Mouse (Mus musculus): ENCODE data around the gene Rbm47. TPM values are rescaled to one million over a fixed set of nuclear protein-coding genes. Genes with fewer than 3 reads are reported as not detected.

Gene Rbm47
- polyA plus RNA-seq, 1 experiment: 0.05 TPM

GRCm38 (mm10) chr5:66123295-66124088 lies 49.4 kb downstream of the Rbm47 start:
- H3K36me3 ChIP-seq (ENCODE audit: control insufficient read depth): no peaks in the 10 kb centered on the region
- H3K4me3 ChIP-seq (replicated peaks): no peak overlapping the region
- no peaks in the 10 kb centered on the region for H3K27me3 ChIP-seq (ENCODE audit: control insufficient read depth)
- no peak for TF ChIP-seq GATA1 (IDR thresholded peaks at IDR 0.05; ENCODE audit: low read length)
- TF ChIP-seq TAL1 (IDR thresholded peaks at IDR 0.05; ENCODE audit: low read length): no peak
- no peaks in the 10 kb centered on the region for H3K9me3 ChIP-seq (ENCODE audit: control insufficient read depth, low read length)
- no peaks in the 10 kb centered on the region for H3K4me1 ChIP-seq (ENCODE audit: control insufficient read depth)

GRCm38 (mm10) chr5:66121255-66121654 lies 51.7 kb downstream of the Rbm47 start:
- H3K36me3 ChIP-seq (ENCODE audit: control insufficient read depth): no peaks in the 10 kb centered on the region
- no peak overlapping the region for H3K4me3 ChIP-seq (replicated peaks)
- H3K9me3 ChIP-seq (ENCODE audit: control insufficient read depth, low read length): no peaks in the 10 kb centered on the region
- TF ChIP-seq GATA1 (IDR thresholded peaks at IDR 0.05; ENCODE audit: low read length) (no peak), TAL1 (IDR thresholded peaks at IDR 0.05; ENCODE audit: low read length) (no peak)
- H3K27me3 ChIP-seq (ENCODE audit: control insufficient read depth): no peaks in the 10 kb centered on the region
- H3K4me1 ChIP-seq (ENCODE audit: control insufficient read depth): no peaks in the 10 kb centered on the region

GRCm38 (mm10) chr5:66114751-66115150 lies 58.2 kb downstream of the Rbm47 start:
- H3K9me3 ChIP-seq (ENCODE audit: control insufficient read depth, low read length): no peaks in the 10 kb centered on the region
- no peaks in the 10 kb centered on the region for H3K27me3 ChIP-seq (ENCODE audit: control insufficient read depth)
- no peak for TF ChIP-seq GATA1 (IDR thresholded peaks at IDR 0.05; ENCODE audit: low read length)
- no peak for TF ChIP-seq TAL1 (IDR thresholded peaks at IDR 0.05; ENCODE audit: low read length)
- H3K36me3 ChIP-seq (ENCODE audit: control insufficient read depth): no peaks in the 10 kb centered on the region
- no peak overlapping the region for H3K4me3 ChIP-seq (replicated peaks)
- no peaks in the 10 kb centered on the region for H3K4me1 ChIP-seq (ENCODE audit: control insufficient read depth)

- no peak for TF ChIP-seq GATA1 (IDR thresholded peaks at IDR 0.05; ENCODE audit: low read length)
- TF ChIP-seq TAL1 (IDR thresholded peaks at IDR 0.05; ENCODE audit: low read length): no peak
- Histone ChIP-seq H3K36me3 (ENCODE audit: control insufficient read depth) (no peaks in the 10 kb centered on the region), H3K27me3 (ENCODE audit: control insufficient read depth) (no peaks in the 10 kb centered on the region), H3K9me3 (ENCODE audit: control insufficient read depth, low read length) (no peaks in the 10 kb centered on the region), H3K4me3 (replicated peaks) (no peak overlapping the region), H3K4me1 (ENCODE audit: control insufficient read depth) (no peaks in the 10 kb centered on the region)
Observed at GRCm38 (mm10) chr5:66114208-66114607, 58.7 kb downstream of the Rbm47 start.

DNA sequence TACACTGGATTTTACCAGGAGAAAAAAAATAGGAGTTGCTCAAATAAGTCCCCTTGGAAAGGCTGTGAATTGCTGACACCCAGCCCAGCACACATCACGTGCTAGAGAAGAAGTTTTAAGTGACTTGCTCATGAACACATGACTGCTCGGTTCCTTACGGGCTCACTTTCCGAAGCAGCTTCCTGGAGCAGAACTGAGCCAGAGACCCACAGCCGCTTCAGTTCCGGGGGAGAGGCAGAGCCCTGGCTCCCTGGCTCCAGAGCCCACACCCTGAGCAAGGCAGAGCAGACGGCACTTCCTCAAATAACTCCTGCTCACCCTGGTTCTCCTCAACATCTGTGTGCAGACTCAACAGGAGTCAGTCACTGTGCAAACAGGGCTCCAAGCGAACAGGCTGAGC lies 60.9 kb downstream of the Rbm47 start:
- H3K9me3 ChIP-seq (ENCODE audit: control insufficient read depth, low read length): no peaks in the 10 kb centered on the region
- no peaks in the 10 kb centered on the region for H3K36me3 ChIP-seq (ENCODE audit: control insufficient read depth)
- H3K4me3 ChIP-seq (replicated peaks): no peak overlapping the region
- no peaks in the 10 kb centered on the region for H3K4me1 ChIP-seq (ENCODE audit: control insufficient read depth)
- no peaks in the 10 kb centered on the region for H3K27me3 ChIP-seq (ENCODE audit: control insufficient read depth)
- no peak for TF ChIP-seq TAL1 (IDR thresholded peaks at IDR 0.05; ENCODE audit: low read length)
- TF ChIP-seq GATA1 (IDR thresholded peaks at IDR 0.05; ENCODE audit: low read length): no peak

GRCm38 (mm10) chr5:66106372-66106771 lies 66.5 kb downstream of the Rbm47 start:
- Histone ChIP-seq H3K4me3 (replicated peaks) (no peak overlapping the region), H3K9me3 (ENCODE audit: control insufficient read depth, low read length) (no peaks in the 10 kb centered on the region), H3K36me3 (ENCODE audit: control insufficient read depth) (no peaks in the 10 kb centered on the region), H3K4me1 (ENCODE audit: control insufficient read depth) (no peaks in the 10 kb centered on the region), H3K27me3 (ENCODE audit: control insufficient read depth) (no peaks in the 10 kb centered on the region)
- TF ChIP-seq TAL1 (IDR thresholded peaks at IDR 0.05; ENCODE audit: low read length): no peak
- no peak for TF ChIP-seq GATA1 (IDR thresholded peaks at IDR 0.05; ENCODE audit: low read length)

DNA sequence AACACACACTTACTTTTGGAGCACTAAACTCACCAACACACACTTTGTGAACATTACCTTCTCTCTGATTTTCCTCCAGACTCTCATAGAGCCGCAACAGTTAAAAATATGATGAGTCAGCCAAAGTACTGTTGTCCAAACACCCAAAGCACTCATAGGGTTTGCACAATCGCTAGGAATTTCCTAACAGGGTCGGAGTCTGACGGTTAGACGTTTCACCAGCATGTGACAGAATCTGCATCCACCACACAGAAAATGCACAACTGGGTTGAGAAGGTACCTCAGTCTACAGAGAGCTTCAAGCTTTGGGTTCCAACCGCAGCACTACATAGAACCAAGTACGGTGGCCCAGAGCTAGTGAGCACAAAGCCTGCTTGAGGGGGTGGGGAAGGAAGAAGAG lies 67.0 kb downstream of the Rbm47 start:
- no peaks in the 10 kb centered on the region for H3K4me1 ChIP-seq (ENCODE audit: control insufficient read depth)
- H3K36me3 ChIP-seq (ENCODE audit: control insufficient read depth): no peaks in the 10 kb centered on the region
- TF ChIP-seq GATA1 (IDR thresholded peaks at IDR 0.05; ENCODE audit: low read length) (no peak), TAL1 (IDR thresholded peaks at IDR 0.05; ENCODE audit: low read length) (no peak)
- H3K4me3 ChIP-seq (replicated peaks): no peak overlapping the region
- no peaks in the 10 kb centered on the region for H3K27me3 ChIP-seq (ENCODE audit: control insufficient read depth)
- no peaks in the 10 kb centered on the region for H3K9me3 ChIP-seq (ENCODE audit: control insufficient read depth, low read length)

DNA sequence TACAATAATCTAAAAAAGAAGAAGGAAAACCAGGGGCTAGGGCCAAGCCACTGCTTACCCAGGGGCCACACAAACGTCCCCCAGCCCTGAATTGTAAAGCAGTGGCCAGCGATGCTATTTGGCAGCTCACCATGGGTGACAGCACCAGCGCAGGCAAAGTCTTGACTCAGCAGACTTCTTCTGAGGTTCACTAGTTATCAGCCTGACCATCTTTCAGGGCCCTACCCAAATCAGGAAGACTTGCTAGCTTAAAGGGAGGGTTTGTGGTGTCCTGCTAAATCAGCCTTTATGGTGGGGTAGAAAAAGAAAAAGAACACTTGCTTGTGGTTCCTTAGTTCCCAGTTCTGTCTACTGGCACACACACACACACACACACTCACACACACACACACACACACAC lies 67.6 kb downstream of the Rbm47 start:
- H3K4me1 ChIP-seq (ENCODE audit: control insufficient read depth): no peaks in the 10 kb centered on the region
- no peak overlapping the region for H3K4me3 ChIP-seq (replicated peaks)
- H3K36me3 ChIP-seq (ENCODE audit: control insufficient read depth): no peaks in the 10 kb centered on the region
- H3K9me3 ChIP-seq (ENCODE audit: control insufficient read depth, low read length): no peaks in the 10 kb centered on the region
- H3K27me3 ChIP-seq (ENCODE audit: control insufficient read depth): no peaks in the 10 kb centered on the region
- TF ChIP-seq GATA1 (IDR thresholded peaks at IDR 0.05; ENCODE audit: low read length) (no peak), TAL1 (IDR thresholded peaks at IDR 0.05; ENCODE audit: low read length) (no peak)

- no peaks in the 10 kb centered on the region for H3K9me3 ChIP-seq (ENCODE audit: control insufficient read depth, low read length)
- H3K27me3 ChIP-seq (ENCODE audit: control insufficient read depth): no peaks in the 10 kb centered on the region
- no peak overlapping the region for H3K4me3 ChIP-seq (replicated peaks)
- H3K4me1 ChIP-seq (ENCODE audit: control insufficient read depth): no peaks in the 10 kb centered on the region
- H3K36me3 ChIP-seq (ENCODE audit: control insufficient read depth): no peaks in the 10 kb centered on the region
- TF ChIP-seq TAL1 (IDR thresholded peaks at IDR 0.05; ENCODE audit: low read length): no peak
Observed at GRCm38 (mm10) chr5:66103386-66103785, 69.5 kb downstream of the Rbm47 start.

DNA sequence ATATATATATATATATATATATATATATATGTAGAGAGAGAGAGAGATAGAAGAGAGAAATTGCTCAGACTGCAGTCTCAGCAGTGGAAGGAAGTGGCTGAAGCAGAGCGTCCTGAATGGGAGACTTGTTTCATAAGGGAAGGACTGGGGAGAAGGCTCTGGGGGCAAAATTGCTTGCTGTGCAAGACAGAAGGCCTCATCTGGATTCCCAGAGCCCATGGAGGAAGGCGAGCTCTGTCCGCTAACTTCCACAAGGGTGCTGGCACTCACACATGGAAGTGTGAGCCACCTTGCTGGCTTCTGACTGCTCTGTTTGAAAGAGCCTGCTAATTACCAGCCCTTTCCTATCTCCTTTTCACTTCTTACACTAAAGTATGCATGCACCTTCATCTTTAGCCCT lies 70.1 kb downstream of the Rbm47 start:
- H3K36me3 ChIP-seq (ENCODE audit: control insufficient read depth): no peaks in the 10 kb centered on the region
- TF ChIP-seq GATA1 (IDR thresholded peaks at IDR 0.05; ENCODE audit: low read length) (no peak), TAL1 (IDR thresholded peaks at IDR 0.05; ENCODE audit: low read length) (no peak)
- H3K4me3 ChIP-seq (replicated peaks): no peak overlapping the region
- no peaks in the 10 kb centered on the region for H3K9me3 ChIP-seq (ENCODE audit: control insufficient read depth, low read length)
- no peaks in the 10 kb centered on the region for H3K27me3 ChIP-seq (ENCODE audit: control insufficient read depth)
- no peaks in the 10 kb centered on the region for H3K4me1 ChIP-seq (ENCODE audit: control insufficient read depth)
